Mouse (Mus musculus): ENCODE data around the gene Gpatch1.
A peak's percentile ranks its signal among the peaks of the same experiment; 100 is the strongest.
"Not testable (repeated sequence)": the region's sequence is repeated elsewhere in the genome, so short reads cannot be mapped to it uniquely, and the experiment has no call there.

Gpatch1 gene

GRCm38 (mm10) chr7:35322732-35323420 is 4.6 kb upstream of the Gpatch1 start:
- DNase-seq (ENCODE audit: low spot score in 2 of 2): no peak

GRCm38 (mm10) chr7:35322161-35322560 is 3.9 kb upstream of the Gpatch1 start:
- no peak for DNase-seq (ENCODE audit: low spot score in 2 of 2)

- no peak for DNase-seq (ENCODE audit: low spot score in 2 of 2)
These were observed 1.5 kb upstream of the Gpatch1 start for GRCm38 (mm10) chr7:35319755-35320154.

- DNase-seq (ENCODE audit: low spot score in 2 of 2): not testable (repeated sequence)
These were observed 981 bp upstream of the Gpatch1 start for GRCm38 (mm10) chr7:35319221-35319620.

- no peak for DNase-seq (ENCODE audit: low spot score in 2 of 2)
These were observed 4.1 kb downstream of the Gpatch1 start for GRCm38 (mm10) chr7:35314156-35314555.

- DNase-seq (ENCODE audit: low spot score in 2 of 2): no peak
These were observed 7.0 kb downstream of the Gpatch1 start for GRCm38 (mm10) chr7:35311214-35311613.

GRCm38 (mm10) chr7:35300792-35301191 is 17.4 kb downstream of the Gpatch1 start:
- DNase-seq (ENCODE audit: low spot score in 2 of 2): no peak

GRCm38 (mm10) chr7:35299656-35300055 is 18.6 kb downstream of the Gpatch1 start:
- DNase-seq (ENCODE audit: low spot score in 2 of 2): no peak

- no peak for DNase-seq (ENCODE audit: low spot score in 2 of 2)
These were observed 20.4 kb downstream of the Gpatch1 start for GRCm38 (mm10) chr7:35297886-35298285.

- DNase-seq (ENCODE audit: low spot score in 2 of 2): no peak
These were observed 22.6 kb downstream of the Gpatch1 start for GRCm38 (mm10) chr7:35295631-35296030.

- DNase-seq (ENCODE audit: low spot score in 2 of 2): no peak
These were observed 24.8 kb downstream of the Gpatch1 start for GRCm38 (mm10) chr7:35293464-35293863.

GRCm38 (mm10) chr7:35278933-35279332 is 39.3 kb downstream of the Gpatch1 start:
- no peak for DNase-seq (ENCODE audit: low spot score in 2 of 2)

GRCm38 (mm10) chr7:35277433-35277832 is 40.8 kb downstream of the Gpatch1 start:
- no peak for DNase-seq (ENCODE audit: low spot score in 2 of 2)

- peak in 1 of 2 experiments; percentile 21 for DNase-seq (ENCODE audit: low spot score in 2 of 2)
These were observed 48.7 kb downstream of the Gpatch1 start for GRCm38 (mm10) chr7:35269443-35270024.

- no peak for DNase-seq (ENCODE audit: low spot score in 2 of 2)
These were observed 50.4 kb downstream of the Gpatch1 start for GRCm38 (mm10) chr7:35267841-35268240.

- no peak for DNase-seq (ENCODE audit: low spot score in 2 of 2)
These were observed 51.6 kb downstream of the Gpatch1 start for GRCm38 (mm10) chr7:35266666-35267065.

- peak in 1 of 2 experiments; percentile 53 for DNase-seq (ENCODE audit: low spot score in 2 of 2)
These were observed 53.5 kb downstream of the Gpatch1 start for GRCm38 (mm10) chr7:35264746-35265145.

- no peak for DNase-seq (ENCODE audit: low spot score in 2 of 2)
These were observed 54.4 kb downstream of the Gpatch1 start for GRCm38 (mm10) chr7:35263595-35264489.

- DNase-seq (ENCODE audit: low spot score in 2 of 2): no peak
These were observed 58.9 kb downstream of the Gpatch1 start for GRCm38 (mm10) chr7:35259384-35259783.

GRCm38 (mm10) chr7:35258294-35258693 is 59.9 kb downstream of the Gpatch1 start:
- DNase-seq (ENCODE audit: low spot score in 2 of 2): no peak

GRCm38 (mm10) chr7:35252041-35252558 is 66.1 kb downstream of the Gpatch1 start:
- peak in 1 of 2 experiments; percentile 38 for DNase-seq (ENCODE audit: low spot score in 2 of 2)

- not testable (repeated sequence) for DNase-seq (ENCODE audit: low spot score in 2 of 2)
These were observed 80.3 kb downstream of the Gpatch1 start for GRCm38 (mm10) chr7:35237935-35238334.
